Mouse (Mus musculus): ENCODE results near the gene Cdh4. TPM values are rescaled to one million over a fixed set of nuclear protein-coding genes. Genes with fewer than 3 reads are reported as not detected.

Gene Cdh4
- polyA plus RNA-seq, 1 experiment from 2014 or later, result 8.2 TPM

DNA sequence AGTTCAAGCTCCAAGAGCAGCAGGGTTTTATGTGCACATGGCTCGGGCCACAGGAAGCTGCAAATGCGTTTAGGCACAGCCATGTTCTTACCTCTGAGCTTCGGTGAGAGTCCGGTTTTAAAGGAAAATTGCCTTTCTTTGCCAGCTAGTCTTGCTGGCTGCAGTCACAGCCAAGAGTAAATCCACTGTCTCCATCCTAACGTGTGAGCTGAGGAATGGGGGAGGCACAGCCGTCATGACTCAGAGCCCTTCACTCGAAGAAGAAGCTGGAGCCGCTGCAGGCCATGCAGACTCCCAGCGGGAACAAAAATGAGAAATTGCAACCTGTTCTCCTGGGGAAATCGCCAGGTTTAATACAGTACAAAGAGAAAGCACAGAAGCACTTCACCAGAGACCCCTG is 395.0 kb downstream of the Cdh4 start:
- 74% methylated on average over 10 of the region's 10 CpGs for WGBS
- H3K9ac ChIP-seq (ENCODE audit: low read depth, low read length), result no peak overlapping the region
- no peaks in the 10 kb centered on the region for H3K9me3 ChIP-seq (ENCODE audit: control insufficient read depth, low read length)
- ATAC-seq (ENCODE audit: low FRiP score), result no peak
- no peaks in the 10 kb centered on the region for H3K36me3 ChIP-seq (ENCODE audit: control insufficient read depth, insufficient read depth, low read length)
- H3K4me2 ChIP-seq (replicated peaks; ENCODE audit: low read depth, low read length), result no peak overlapping the region
- no peak for DNase-seq (ENCODE audit: low spot score)
- no peaks in the 10 kb centered on the region for H3K27me3 ChIP-seq (ENCODE audit: control insufficient read depth, insufficient read depth, low read length)
- H3K4me1 ChIP-seq (replicated peaks; ENCODE audit: control insufficient read depth, insufficient read depth, low read length), result no peaks in the 10 kb centered on the region
- no peak overlapping the region for H3K27ac ChIP-seq (ENCODE audit: low read depth, low read length)
- no peak overlapping the region for H3K4me3 ChIP-seq (ENCODE audit: low read depth, low read length)

DNA sequence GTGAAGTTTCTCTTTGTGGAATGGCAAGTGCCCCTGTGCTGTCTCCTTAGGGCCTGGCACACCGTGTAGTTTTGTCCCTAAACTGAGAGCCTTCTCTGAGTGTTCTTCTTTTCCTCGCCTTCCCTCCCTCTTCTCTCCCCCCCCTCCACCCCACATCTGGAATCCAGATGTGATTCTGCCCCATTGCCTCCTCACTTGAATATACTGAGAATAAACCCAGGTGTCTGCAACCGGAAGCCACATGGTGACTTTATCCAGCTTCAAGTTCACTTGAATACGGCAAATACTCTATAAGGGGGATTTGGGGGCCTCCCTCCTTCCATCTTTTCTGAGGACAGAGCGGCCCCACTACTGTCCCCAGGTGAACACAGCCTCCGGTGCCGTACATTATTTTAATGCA is 395.8 kb downstream of the Cdh4 start:
- Histone ChIP-seq H3K9ac (ENCODE audit: low read depth, low read length) (no peak overlapping the region), H3K4me2 (replicated peaks; ENCODE audit: low read depth, low read length) (no peak overlapping the region), H3K27ac (ENCODE audit: low read depth, low read length) (no peak overlapping the region), H3K4me3 (ENCODE audit: low read depth, low read length) (no peak overlapping the region), H3K4me1 (replicated peaks; ENCODE audit: control insufficient read depth, insufficient read depth, low read length) (0 out of 2 replicates have a peak, but pooled peaks cover 2% of the 10 kb centered on the region), H3K27me3 (ENCODE audit: control insufficient read depth, insufficient read depth, low read length) (no peaks in the 10 kb centered on the region), H3K9me3 (ENCODE audit: control insufficient read depth, low read length) (no peaks in the 10 kb centered on the region), H3K36me3 (ENCODE audit: control insufficient read depth, insufficient read depth, low read length) (no peaks in the 10 kb centered on the region)
- no peak for ATAC-seq (ENCODE audit: low FRiP score)
- WGBS, result 65% methylated on average over 7 of the region's 7 CpGs
- DNase-seq (ENCODE audit: low spot score), result no peak

DNA sequence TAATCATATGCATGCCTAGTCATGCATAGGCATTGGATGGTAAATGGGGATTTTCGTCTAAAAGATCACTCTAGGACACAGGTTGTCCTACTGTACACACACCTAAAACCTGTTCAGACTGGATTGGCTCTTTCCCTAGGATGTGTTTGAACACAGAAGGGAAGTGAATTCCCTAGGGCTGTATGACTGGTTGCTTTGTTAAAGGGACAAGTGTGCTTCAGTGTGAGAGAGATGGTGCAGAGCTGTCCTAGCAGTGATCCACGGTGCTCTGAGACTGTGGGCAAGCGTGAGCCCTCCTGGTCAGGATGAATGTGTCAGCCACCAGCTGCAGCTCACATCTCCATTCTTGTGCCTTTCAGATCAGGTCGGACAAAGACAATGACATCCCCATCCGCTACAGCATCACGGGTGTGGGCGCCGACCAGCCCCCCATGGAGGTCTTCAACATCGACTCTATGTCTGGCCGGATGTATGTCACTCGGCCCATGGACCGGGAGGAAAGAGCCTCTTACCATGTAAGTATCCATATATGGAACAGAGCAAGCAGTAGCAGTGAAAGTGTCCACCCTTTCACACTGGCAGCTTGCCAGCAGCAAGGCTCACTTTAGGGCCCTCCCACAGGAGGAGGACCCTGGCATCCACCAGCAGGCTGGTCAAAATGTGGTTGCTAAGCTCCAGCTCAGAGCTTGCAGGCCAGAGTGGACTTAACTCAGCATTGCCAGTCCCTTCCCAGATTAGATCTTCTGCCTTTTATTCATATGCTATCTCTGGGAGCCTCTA is 400.6 kb downstream of the Cdh4 start:
- WGBS, result 76% methylated on average over 12 of the region's 12 CpGs
- Histone ChIP-seq H3K9me3 (ENCODE audit: control insufficient read depth, low read length) (no peaks in the 10 kb centered on the region), H3K4me1 (replicated peaks; ENCODE audit: control insufficient read depth, insufficient read depth, low read length) (0 out of 2 replicates have a peak, but pooled peaks cover 3% of the 10 kb centered on the region), H3K9ac (ENCODE audit: low read depth, low read length) (no peak overlapping the region), H3K36me3 (ENCODE audit: control insufficient read depth, insufficient read depth, low read length) (no peaks in the 10 kb centered on the region), H3K27ac (ENCODE audit: low read depth, low read length) (no peak overlapping the region), H3K4me3 (ENCODE audit: low read depth, low read length) (no peak overlapping the region), H3K27me3 (ENCODE audit: control insufficient read depth, insufficient read depth, low read length) (no peaks in the 10 kb centered on the region), H3K4me2 (replicated peaks; ENCODE audit: low read depth, low read length) (no peak overlapping the region)
- ATAC-seq (ENCODE audit: low FRiP score), result peak; percentile 53
- DNase-seq (ENCODE audit: low spot score), result no peak

DNA sequence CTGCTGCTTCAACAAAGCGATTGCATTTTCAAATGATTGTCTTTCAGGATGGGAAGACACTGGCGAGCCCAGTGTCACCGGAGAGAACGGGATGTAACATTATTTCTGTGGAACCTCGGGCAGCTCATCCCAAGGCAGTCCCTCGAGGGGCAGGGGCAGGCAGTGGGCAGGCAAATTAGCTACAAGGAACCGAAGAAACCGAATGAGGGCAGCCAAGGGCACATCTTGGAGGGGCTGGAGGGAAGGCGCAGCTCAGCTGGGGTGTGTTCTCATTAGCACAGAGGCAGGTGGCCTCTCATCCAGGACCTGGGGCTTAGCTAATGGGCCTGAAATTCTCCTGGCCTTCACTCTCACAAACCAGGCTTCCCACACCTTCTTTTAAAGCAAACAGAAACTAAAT is 407.5 kb downstream of the Cdh4 start:
- no peaks in the 10 kb centered on the region for H3K36me3 ChIP-seq (ENCODE audit: control insufficient read depth, insufficient read depth, low read length)
- DNase-seq (ENCODE audit: low spot score) (no peak), ATAC-seq (ENCODE audit: low FRiP score) (peak; percentile 43)
- H3K4me3 ChIP-seq (ENCODE audit: low read depth, low read length), result no peak overlapping the region
- H3K27ac ChIP-seq (ENCODE audit: low read depth, low read length), result peak overlapping the region; percentile 73
- WGBS, result 33% methylated on average over 9 of the region's 9 CpGs
- no peaks in the 10 kb centered on the region for H3K9me3 ChIP-seq (ENCODE audit: control insufficient read depth, low read length)
- 0 out of 2 replicates have a peak, but pooled peaks cover 2% of the 10 kb centered on the region for H3K4me1 ChIP-seq (replicated peaks; ENCODE audit: control insufficient read depth, insufficient read depth, low read length)
- H3K4me2 ChIP-seq (replicated peaks; ENCODE audit: low read depth, low read length), result no peak overlapping the region
- no peaks in the 10 kb centered on the region for H3K27me3 ChIP-seq (ENCODE audit: control insufficient read depth, insufficient read depth, low read length)
- no peak overlapping the region for H3K9ac ChIP-seq (ENCODE audit: low read depth, low read length)

DNA sequence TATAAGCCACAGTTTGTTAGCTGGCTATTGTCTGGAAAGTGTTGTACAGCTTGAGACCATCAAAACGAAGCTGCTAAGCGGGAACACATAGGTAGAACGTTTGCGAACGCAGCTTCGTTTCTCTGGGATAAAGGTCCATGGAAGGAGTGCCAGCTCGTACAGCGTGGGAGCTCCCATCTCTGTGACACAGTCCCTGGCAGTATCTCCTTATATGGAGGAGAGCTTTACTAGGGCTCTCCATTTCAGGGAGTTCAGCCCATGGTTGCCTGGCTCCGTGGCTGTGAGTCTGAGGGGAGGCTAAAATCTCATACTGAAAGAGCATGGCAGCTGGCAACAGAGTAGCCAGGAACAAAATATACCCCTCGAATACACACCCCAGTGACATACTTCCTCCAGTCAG is 409.9 kb downstream of the Cdh4 start:
- Histone ChIP-seq H3K4me1 (replicated peaks; ENCODE audit: control insufficient read depth, insufficient read depth, low read length) (0 out of 2 replicates have a peak, but pooled peaks cover 2% of the 10 kb centered on the region), H3K9ac (ENCODE audit: low read depth, low read length) (no peak overlapping the region), H3K36me3 (ENCODE audit: control insufficient read depth, insufficient read depth, low read length) (no peaks in the 10 kb centered on the region), H3K27me3 (ENCODE audit: control insufficient read depth, insufficient read depth, low read length) (no peaks in the 10 kb centered on the region), H3K9me3 (ENCODE audit: control insufficient read depth, low read length) (no peaks in the 10 kb centered on the region), H3K27ac (ENCODE audit: low read depth, low read length) (peak overlapping the region; percentile 79), H3K4me3 (ENCODE audit: low read depth, low read length) (no peak overlapping the region), H3K4me2 (replicated peaks; ENCODE audit: low read depth, low read length) (no peak overlapping the region)
- WGBS, result 84% methylated on average over 10 of the region's 10 CpGs
- DNase-seq (ENCODE audit: low spot score), result no peak
- no peak for ATAC-seq (ENCODE audit: low FRiP score)

DNA sequence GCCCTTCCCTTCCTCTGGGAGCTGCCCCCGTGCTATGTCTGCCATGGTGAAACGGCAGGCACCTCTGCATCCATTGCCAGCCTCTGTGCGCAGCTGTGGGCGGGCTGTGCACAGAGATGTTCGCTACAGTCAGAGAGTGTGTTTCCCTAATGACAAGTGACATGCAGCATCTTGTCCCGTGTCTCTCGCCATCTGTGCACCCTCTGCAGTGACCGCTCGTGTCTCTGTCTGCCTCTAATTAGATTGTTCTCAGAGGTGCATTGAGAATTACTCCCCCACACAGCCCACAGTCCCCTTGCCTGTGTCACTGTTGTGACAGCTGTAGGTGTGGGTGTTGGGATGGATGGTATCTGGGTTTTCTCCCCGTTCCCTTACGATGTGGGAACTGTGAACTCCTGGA is 410.6 kb downstream of the Cdh4 start:
- Histone ChIP-seq H3K4me2 (replicated peaks; ENCODE audit: low read depth, low read length) (no peak overlapping the region), H3K27ac (ENCODE audit: low read depth, low read length) (peak overlapping the region; percentile 79), H3K27me3 (ENCODE audit: control insufficient read depth, insufficient read depth, low read length) (no peaks in the 10 kb centered on the region), H3K4me1 (replicated peaks; ENCODE audit: control insufficient read depth, insufficient read depth, low read length) (0 out of 2 replicates have a peak, but pooled peaks cover 2% of the 10 kb centered on the region), H3K36me3 (ENCODE audit: control insufficient read depth, insufficient read depth, low read length) (no peaks in the 10 kb centered on the region), H3K9ac (ENCODE audit: low read depth, low read length) (no peak overlapping the region), H3K9me3 (ENCODE audit: control insufficient read depth, low read length) (no peaks in the 10 kb centered on the region), H3K4me3 (ENCODE audit: low read depth, low read length) (no peak overlapping the region)
- ATAC-seq (ENCODE audit: low FRiP score), result peak; percentile 66; the same call in 1 of the 2 replicates
- 56% methylated on average over 11 of the region's 11 CpGs for WGBS
- peak; percentile 54 for DNase-seq (ENCODE audit: low spot score)

DNA sequence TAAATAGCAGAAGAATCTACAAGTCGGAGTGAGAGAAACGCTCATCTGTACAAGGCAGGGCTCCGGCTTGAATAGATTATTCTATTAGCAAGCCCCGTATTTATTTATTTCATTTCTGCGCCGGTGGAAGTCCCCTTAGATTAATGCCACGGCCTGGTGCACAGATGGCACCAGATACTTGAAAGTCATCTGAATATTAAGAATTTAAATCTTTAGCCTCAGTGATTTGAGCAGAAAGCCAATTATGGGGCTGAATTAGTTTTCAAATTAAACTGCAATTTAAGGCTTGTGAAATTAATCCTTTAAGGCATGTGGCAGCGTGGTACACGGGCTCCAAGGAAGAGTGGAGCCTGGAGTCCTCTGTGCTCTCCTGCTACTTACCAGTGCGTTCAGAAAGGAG is 411.7 kb downstream of the Cdh4 start:
- H3K9ac ChIP-seq (ENCODE audit: low read depth, low read length), result no peak overlapping the region
- no peak overlapping the region for H3K27ac ChIP-seq (ENCODE audit: low read depth, low read length)

DNA sequence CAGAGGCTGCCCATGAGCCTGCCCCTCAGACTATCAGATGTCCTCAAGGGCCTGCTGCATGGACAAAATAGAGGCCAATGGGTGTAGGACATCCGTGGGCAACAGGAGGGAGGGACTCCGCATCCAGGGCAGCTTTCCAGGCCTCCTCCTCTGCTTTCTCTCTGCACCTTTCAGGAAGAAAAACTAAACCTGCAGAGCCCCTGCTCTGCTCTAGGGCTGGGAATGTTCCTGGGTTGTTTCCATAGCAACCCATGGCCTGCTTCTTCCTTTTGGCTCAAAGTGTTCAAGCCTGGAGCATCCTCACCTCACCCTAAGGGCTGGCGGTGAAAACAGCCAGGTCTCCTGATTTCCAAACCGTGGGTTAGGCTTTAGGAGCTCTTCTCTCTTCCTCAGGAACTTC is 414.9 kb downstream of the Cdh4 start:
- WGBS, result 58% methylated on average over 4 of the region's 4 CpGs

More for the DNA sequence above, 411.7 kb downstream of the Cdh4 start:
- Histone ChIP-seq H3K4me3 (ENCODE audit: low read depth, low read length) (no peak overlapping the region), H3K27me3 (ENCODE audit: control insufficient read depth, insufficient read depth, low read length) (no peaks in the 10 kb centered on the region), H3K4me2 (replicated peaks; ENCODE audit: low read depth, low read length) (no peak overlapping the region), H3K9me3 (ENCODE audit: control insufficient read depth, low read length) (no peaks in the 10 kb centered on the region), H3K4me1 (replicated peaks; ENCODE audit: control insufficient read depth, insufficient read depth, low read length) (0 out of 2 replicates have a peak, but pooled peaks cover 2% of the 10 kb centered on the region), H3K36me3 (ENCODE audit: control insufficient read depth, insufficient read depth, low read length) (no peaks in the 10 kb centered on the region)
- ATAC-seq (ENCODE audit: low FRiP score) (no peak), DNase-seq (ENCODE audit: low spot score) (no peak)
- WGBS, result 68% methylated on average over 10 of the region's 10 CpGs

DNA sequence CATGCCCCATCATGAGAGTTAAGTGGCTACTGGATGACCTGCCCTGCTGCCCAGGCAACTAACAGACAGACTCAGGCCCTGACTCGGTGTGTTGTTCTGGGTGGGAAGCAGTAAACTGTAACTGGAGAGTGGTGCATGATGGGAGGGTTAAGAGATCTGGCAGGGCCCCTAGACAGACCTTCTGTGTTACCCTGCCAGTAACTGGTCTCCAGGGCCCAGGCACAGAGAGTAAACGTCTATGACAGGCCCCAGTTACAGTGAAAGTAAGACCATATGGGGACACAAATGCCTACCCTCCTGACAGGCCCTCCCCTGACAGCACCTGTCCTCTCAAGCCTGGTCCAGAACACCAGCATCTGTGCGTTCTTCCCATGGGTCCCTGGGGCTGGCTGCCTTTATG is 420.4 kb downstream of the Cdh4 start:
- H3K4me1 ChIP-seq (replicated peaks; ENCODE audit: control insufficient read depth, insufficient read depth, low read length), result no peaks in the 10 kb centered on the region
- H3K36me3 ChIP-seq (ENCODE audit: control insufficient read depth, insufficient read depth, low read length), result no peaks in the 10 kb centered on the region
- no peak overlapping the region for H3K4me3 ChIP-seq (ENCODE audit: low read depth, low read length)
- no peak for ATAC-seq (ENCODE audit: low FRiP score)
- no peak for DNase-seq (ENCODE audit: low spot score)
- no peak overlapping the region for H3K4me2 ChIP-seq (replicated peaks; ENCODE audit: low read depth, low read length)
- no peaks in the 10 kb centered on the region for H3K9me3 ChIP-seq (ENCODE audit: control insufficient read depth, low read length)
- no peaks in the 10 kb centered on the region for H3K27me3 ChIP-seq (ENCODE audit: control insufficient read depth, insufficient read depth, low read length)
- H3K9ac ChIP-seq (ENCODE audit: low read depth, low read length), result no peak overlapping the region
- WGBS, result 77% methylated on average over 3 of the region's 3 CpGs
- no peak overlapping the region for H3K27ac ChIP-seq (ENCODE audit: low read depth, low read length)

More for the DNA sequence above, 414.9 kb downstream of the Cdh4 start:
- 0 out of 2 replicates have a peak, but pooled peaks cover 2% of the 10 kb centered on the region for H3K4me1 ChIP-seq (replicated peaks; ENCODE audit: control insufficient read depth, insufficient read depth, low read length)
- no peak overlapping the region for H3K27ac ChIP-seq (ENCODE audit: low read depth, low read length)
- H3K27me3 ChIP-seq (ENCODE audit: control insufficient read depth, insufficient read depth, low read length), result no peaks in the 10 kb centered on the region
- ATAC-seq (ENCODE audit: low FRiP score), result no peak
- H3K4me3 ChIP-seq (ENCODE audit: low read depth, low read length), result no peak overlapping the region
- no peak for DNase-seq (ENCODE audit: low spot score)
- no peak overlapping the region for H3K9ac ChIP-seq (ENCODE audit: low read depth, low read length)
- no peaks in the 10 kb centered on the region for H3K9me3 ChIP-seq (ENCODE audit: control insufficient read depth, low read length)
- H3K4me2 ChIP-seq (replicated peaks; ENCODE audit: low read depth, low read length), result no peak overlapping the region
- no peaks in the 10 kb centered on the region for H3K36me3 ChIP-seq (ENCODE audit: control insufficient read depth, insufficient read depth, low read length)

All from hindbrain, embryonic 11.5 days (tissue).